Mouse (Mus musculus): Measurements from ENCODE around the gene Krtap5-4.
A peak's percentile ranks its signal among the peaks of the same experiment; 100 is the strongest.
"Not testable (repeated sequence)": the region's sequence is repeated elsewhere in the genome, so short reads cannot be mapped to it uniquely, and the experiment has no call there.

Krtap5-4 gene

GRCm38 (mm10) chr7:142303249-142303648 lies at the start of gene Krtap5-4:
TSS of gene Krtap5-4 (plus strand) at chr7:142303549.
- DNase-seq (ENCODE audit: low spot score), result no peak

- peak; percentile 7 for DNase-seq (ENCODE audit: low spot score)
Measured at GRCm38 (mm10) chr7:142255517-142255916, 47.8 kb upstream of the Krtap5-4 start.

- DNase-seq (ENCODE audit: low spot score), result not testable (repeated sequence)
Measured at GRCm38 (mm10) chr7:142258254-142258653, 45.1 kb upstream of the Krtap5-4 start, which contains the start of gene Gm2431. TSS of gene Gm2431 (minus strand) at chr7:142258354.

GRCm38 (mm10) chr7:142274263-142274662 lies 29.1 kb upstream of the Krtap5-4 start, which contains the start of gene Gm4559:
TSS of gene Gm4559 (minus strand) at chr7:142274363.
- DNase-seq (ENCODE audit: low spot score), result not testable (repeated sequence)

- peak; percentile 55 for DNase-seq (ENCODE audit: low spot score)
Measured at GRCm38 (mm10) chr7:142278183-142278582, 25.2 kb upstream of the Krtap5-4 start.

GRCm38 (mm10) chr7:142279291-142279690 lies 24.1 kb upstream of the Krtap5-4 start:
- DNase-seq (ENCODE audit: low spot score), result not testable (repeated sequence)

GRCm38 (mm10) chr7:142282847-142283246 lies 20.5 kb upstream of the Krtap5-4 start:
- DNase-seq (ENCODE audit: low spot score), result not testable (repeated sequence)

- peak; percentile 49 for DNase-seq (ENCODE audit: low spot score)
Measured at GRCm38 (mm10) chr7:142284023-142284591, 19.2 kb upstream of the Krtap5-4 start.

GRCm38 (mm10) chr7:142284615-142285080 lies 18.7 kb upstream of the Krtap5-4 start:
- peak; percentile 90 for DNase-seq (ENCODE audit: low spot score)

GRCm38 (mm10) chr7:142285130-142285835 lies 18.1 kb upstream of the Krtap5-4 start:
- DNase-seq (ENCODE audit: low spot score), result peak; percentile 28

- DNase-seq (ENCODE audit: low spot score), result not testable (repeated sequence)
Measured at GRCm38 (mm10) chr7:142285910-142286612, 17.3 kb upstream of the Krtap5-4 start.

- DNase-seq (ENCODE audit: low spot score), result not testable (repeated sequence)
Measured at GRCm38 (mm10) chr7:142293851-142294250, 9.5 kb upstream of the Krtap5-4 start.

- DNase-seq (ENCODE audit: low spot score), result no peak
Measured at GRCm38 (mm10) chr7:142295418-142295817, 7.9 kb upstream of the Krtap5-4 start.

- not testable (repeated sequence) for DNase-seq (ENCODE audit: low spot score)
Measured at GRCm38 (mm10) chr7:142296108-142296507, 7.2 kb upstream of the Krtap5-4 start.

GRCm38 (mm10) chr7:142297018-142297417 lies 6.3 kb upstream of the Krtap5-4 start, which contains the start of gene Krtap5-1:
TSS of gene Krtap5-1 (minus strand) at chr7:142297118.
- DNase-seq (ENCODE audit: low spot score), result not testable (repeated sequence)

- not testable (repeated sequence) for DNase-seq (ENCODE audit: low spot score)
Measured at GRCm38 (mm10) chr7:142303929-142304328, 580 bp downstream of the Krtap5-4 start.

- no peak for DNase-seq (ENCODE audit: low spot score)
Measured at GRCm38 (mm10) chr7:142314600-142315285, 11.4 kb downstream of the Krtap5-4 start.

- DNase-seq (ENCODE audit: low spot score), result peak; percentile 29
Measured at GRCm38 (mm10) chr7:142316558-142316957, 13.2 kb downstream of the Krtap5-4 start.

- no peak for DNase-seq (ENCODE audit: low spot score)
Measured at GRCm38 (mm10) chr7:142317216-142317615, 13.9 kb downstream of the Krtap5-4 start.

GRCm38 (mm10) chr7:142319124-142319523 lies 15.8 kb downstream of the Krtap5-4 start:
- no peak for DNase-seq (ENCODE audit: low spot score)

GRCm38 (mm10) chr7:142320906-142321305 lies 17.6 kb downstream of the Krtap5-4 start:
- DNase-seq (ENCODE audit: low spot score), result no peak

Measured in ovary, postnatal 14 days (tissue).